Mouse (Mus musculus) bone marrow macrophage, adult 2 months (primary cell): ENCODE results near the gene Hdc. TPM values are rescaled to one million over a fixed set of nuclear protein-coding genes. Genes with fewer than 3 reads are reported as not detected.

Experiments
- H3K27ac ChIP-seq: 2 replicates; pipeline ENCODE4 v1.5.1; 2012; ENCODE audit warnings: low read depth, low read length; ENCODE audit not compliant: insufficient read depth
- H3K4me1 ChIP-seq: 2 replicates; pipeline ENCODE4 v1.6.1; 2012; ENCODE audit warnings: low read length; ENCODE audit not compliant: control insufficient read depth, insufficient read depth
- H3K4me3 ChIP-seq: 2 replicates; pipeline ENCODE4 v1.5.1; 2012; ENCODE audit warnings: mild to moderate bottlenecking, low read length, moderate library complexity; ENCODE audit not compliant: insufficient read depth
- CTCF ChIP-seq: IDR thresholded peaks from 2 replicates; pipeline ENCODE4 v1.5.1; 2012; ENCODE audit warnings: low read depth, mild to moderate bottlenecking, low read length, moderate library complexity
- POLR2A ChIP-seq: IDR thresholded peaks from 2 replicates; pipeline ENCODE4 v1.6.1; 2012; ENCODE audit warnings: mild to moderate bottlenecking, low read depth, low read length, borderline replicate concordance
- polyA plus RNA-seq: library from polyadenylated mRNA; stranded (reverse); fragments of >200 nt; gene quantifications from 2 replicates; pipeline ENCODE4 v1.2.4, GENCODE M21; 2012; ENCODE audit not compliant: missing spikeins, insufficient read depth, insufficient read length

Hdc gene
- polyA plus RNA-seq, 1 experiment, result 1.6 TPM

GRCm38 (mm10) chr2:126553291-126553639 is 65.8 kb downstream of the Hdc start:
- peak overlapping the region; percentile 44 for H3K4me3 ChIP-seq
- peaks cover 14% of the 10 kb centered on the region for H3K4me1 ChIP-seq
- no peak overlapping the region for H3K27ac ChIP-seq
- TF ChIP-seq POLR2A (no peak), CTCF (no peak)

GRCm38 (mm10) chr2:126552357-126553290 is 66.5 kb downstream of the Hdc start, which contains the start of gene Slc27a2:
Slc27a2 (plus strand) TSS chr2:126552407.
- peak within 1 kb of the TSS; percentile 44 for H3K4me3 ChIP-seq
- no peak within 1 kb of the TSS for H3K27ac ChIP-seq
- no peak for TF ChIP-seq CTCF
- TF ChIP-seq POLR2A, result no peak
- peaks cover 14% of the 10 kb centered on the region for H3K4me1 ChIP-seq

- TF ChIP-seq POLR2A (no peak), CTCF (no peak)
- H3K4me3 ChIP-seq, result no peak overlapping the region
- H3K27ac ChIP-seq, result no peak overlapping the region
- H3K4me1 ChIP-seq, result peaks cover 14% of the 10 kb centered on the region
Measured at GRCm38 (mm10) chr2:126551896-126552295, 67.2 kb downstream of the Hdc start.

- Histone ChIP-seq H3K27ac (no peak overlapping the region), H3K4me1 (peaks cover 14% of the 10 kb centered on the region), H3K4me3 (peak overlapping the region; percentile 11; the same call in 1 of the 2 replicates)
- TF ChIP-seq CTCF (no peak), POLR2A (no peak)
Measured at GRCm38 (mm10) chr2:126551244-126551890, 67.7 kb downstream of the Hdc start.

- TF ChIP-seq POLR2A (no peak), CTCF (no peak)
Measured at GRCm38 (mm10) chr2:126549681-126550080, 69.4 kb downstream of the Hdc start.

GRCm38 (mm10) chr2:126546392-126546791 is 72.7 kb downstream of the Hdc start:
- Histone ChIP-seq H3K27ac (no peak overlapping the region), H3K4me1 (peaks cover 7% of the 10 kb centered on the region), H3K4me3 (no peak overlapping the region)
- TF ChIP-seq CTCF (no peak), POLR2A (no peak)

More at GRCm38 (mm10) chr2:126549681-126550080, 69.4 kb downstream of the Hdc start:
- no peak overlapping the region for H3K4me3 ChIP-seq
- peaks cover 14% of the 10 kb centered on the region for H3K4me1 ChIP-seq
- no peak overlapping the region for H3K27ac ChIP-seq

GRCm38 (mm10) chr2:126545297-126545696 is 73.8 kb downstream of the Hdc start:
- Histone ChIP-seq H3K4me3 (no peak overlapping the region), H3K4me1 (no peaks in the 10 kb centered on the region), H3K27ac (no peak overlapping the region)
- TF ChIP-seq POLR2A, result no peak
- no peak for TF ChIP-seq CTCF

Other genes starting within 250 kb of the Hdc start
- 30.5 and 31.7 TPM in 2 replicates for gene Atp8b4, start 118.6 kb downstream of the Hdc start, polyA plus RNA-seq
- not detected in 2 replicates for gene Slc27a2, start 66.9 kb downstream of the Hdc start, polyA plus RNA-seq
- gene Gabpb1, start 57.0 kb upstream of the Hdc start, polyA plus RNA-seq, result 17.8 and 18.5 TPM in 2 replicates
- 112 and 116 TPM in 2 replicates for gene Usp8, start 88.0 kb upstream of the Hdc start, polyA plus RNA-seq
- gene Usp50, start 164.2 kb upstream of the Hdc start, polyA plus RNA-seq, result 2.6 and 4.2 TPM in 2 replicates